27 mouse cellular contexts compared by ENCODE assay signal in the genomic region with DNA sequence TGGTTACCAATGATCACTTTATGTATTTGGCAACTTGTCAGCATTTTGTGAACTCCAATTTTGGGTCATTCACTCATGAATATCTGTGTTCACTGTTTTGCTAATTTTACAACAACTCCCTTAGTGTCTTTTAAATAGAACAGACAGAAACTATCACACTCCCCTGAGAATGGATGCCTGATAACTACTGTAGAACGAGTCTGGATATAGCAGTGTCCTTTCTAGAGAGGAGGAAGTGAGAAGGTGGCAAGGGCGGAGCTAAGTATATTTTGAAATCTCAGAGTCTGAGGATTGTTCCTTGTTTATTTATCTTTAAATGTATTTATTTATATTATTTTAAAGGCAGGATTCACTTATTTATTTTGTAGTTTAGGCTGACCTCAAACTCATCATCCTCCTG. TPM values are rescaled to one million over a fixed set of nuclear protein-coding genes. Genes with fewer than 3 reads are reported as not detected.
DNase-seq lines count a peak whose midpoint lies in the region; ATAC-seq lines count a peak whose summit lies in the region.
"Had no signal": no experiment of that assay in that cellular context is flagged by ENCODE, and none has a peak within 500 bp of the region (broad histone marks: within the 10 kb centered on the region; RNA-seq: fewer than 3 reads in every experiment).

No protein-coding gene starts in this region.

- H3K9ac ChIP-seq in intestine, embryonic 15.5 days: no peak overlapping the region
- H3K9ac ChIP-seq: embryonic facial prominence, embryonic 15.5 days; heart, embryonic 15.5 days; hindbrain, embryonic 13.5 days had no signal

- peak; percentile 9 for DNase-seq in CD4-positive helper T cell, adult 2 months (ENCODE audit: low read depth, low spot score)
- no peak for DNase-seq in urinary bladder, postnatal 25 days (ENCODE audit: low spot score)
- DNase-seq in frontal cortex, postnatal 10 days (ENCODE audit: low spot score in 2 of 2): no peak
- DNase-seq in thymus, adult 18-20 months: no peak
- DNase-seq: adrenal gland, postnatal 14 days; cerebellum, adult 18-20 months; cerebellum, postnatal 10 days; embryo, embryonic 11 days; gastrocnemius, postnatal 36 days; heart, adult 18-20 months; heart, postnatal 14 days had no signal

- WGBS in intestine, embryonic 15.5 days: 55% methylated on average over 2 of the region's 2 CpGs

- no peak overlapping the region for H3K27ac ChIP-seq in intestine, embryonic 15.5 days
- H3K27ac ChIP-seq: embryonic facial prominence, embryonic 15.5 days; forebrain, embryonic 10.5 days; heart, embryonic 15.5 days; hindbrain, embryonic 13.5 days; hindbrain, postnatal 0 days had no signal

- no peak overlapping the region for H3K4me2 ChIP-seq in intestine, embryonic 15.5 days (replicated peaks)
- H3K4me2 ChIP-seq: embryonic facial prominence, embryonic 15.5 days; heart, embryonic 11.5 days; heart, embryonic 15.5 days; hindbrain, embryonic 13.5 days had no signal

- H3K4me1 ChIP-seq in intestine, embryonic 15.5 days (replicated peaks): no peaks in the 10 kb centered on the region
- H3K4me1 ChIP-seq: embryonic facial prominence, embryonic 15.5 days; forebrain, embryonic 10.5 days; heart, embryonic 15.5 days; hindbrain, embryonic 13.5 days had no signal

- no peaks in the 10 kb centered on the region for H3K36me3 ChIP-seq in intestine, embryonic 15.5 days
- H3K36me3 ChIP-seq: embryonic facial prominence, embryonic 15.5 days; forebrain, embryonic 10.5 days; G1E; heart, embryonic 15.5 days; hindbrain, embryonic 13.5 days had no signal

- H3K27me3 ChIP-seq in intestine, embryonic 15.5 days (replicated peaks): no peaks in the 10 kb centered on the region
- H3K27me3 ChIP-seq: embryonic facial prominence, embryonic 15.5 days; heart, embryonic 15.5 days; hindbrain, embryonic 13.5 days had no signal

- ATAC-seq in activated CD4-positive, CD25-positive, alpha-beta regulatory T cell, adult 4 months: peak; percentile 64
- peak; percentile 68 for ATAC-seq in inflammation-experienced regulatory T-cells, adult 6 months
- 0 out of 2 replicates have a peak, but pooled peaks have one; percentile 66 for ATAC-seq in monocyte, adult 5-6 weeks (replicated peaks; ENCODE audit: insufficient number of reproducible peaks, low FRiP score, low TSS enrichment, poor library complexity, severe bottlenecking)
- no peak for ATAC-seq in intestine, embryonic 15.5 days
- ATAC-seq: forebrain, embryonic 14.5 days; hindbrain, postnatal 0 days had no signal

- no peaks in the 10 kb centered on the region for H3K9me3 ChIP-seq in intestine, embryonic 15.5 days
- H3K9me3 ChIP-seq: embryonic facial prominence, embryonic 15.5 days; forebrain, embryonic 10.5 days; heart, embryonic 15.5 days; hindbrain, embryonic 13.5 days had no signal

- H3K4me3 ChIP-seq in intestine, embryonic 15.5 days (replicated peaks): no peak overlapping the region
- H3K4me3 ChIP-seq: embryonic facial prominence, embryonic 15.5 days; erythroblast, embryonic 14.5 days; forebrain, embryonic 10.5 days; heart, embryonic 15.5 days; hindbrain, embryonic 13.5 days had no signal

RNA-seq across cellular contexts. Expression of a gene that starts 7.6 kb away (rescaled TPM):
- 10 to 100 TPM; 71.6 to 77.3 TPM for polyA plus RNA-seq in activated CD4-positive, CD25-positive, alpha-beta regulatory T cell, adult 4 months (2017; shearing (Covaris generic))
- 100 to 1,000 TPM in 2 of 3 experiments, 10 to 100 TPM in 1; 86.1 to 126 (median 123) TPM for polyA plus RNA-seq in inflammation-experienced regulatory T-cells, adult 6 months (2017; shearing (Covaris generic))
- 0.32 to 2.0 TPM (median 0.57 TPM) in 3 replicates for total RNA-seq in monocyte, adult 5-6 weeks (2017)
- polyA plus RNA-seq in intestine, embryonic 15.5 days (2015; fragmentation: Nextera tagmentation; extraction: Ambion mirVana): 0.04 and 0.06 TPM in 2 replicates
- total RNA-seq: adrenal gland, postnatal 14 days; G1E; gastrocnemius, adult 8-10 months; gastrocnemius, postnatal 36 days; heart, postnatal 14 days; hindbrain, postnatal 0 days had no signal
- polyA plus RNA-seq: C2C12; embryonic facial prominence, embryonic 11.5 days; embryonic facial prominence, embryonic 15.5 days; erythroblast, embryonic 14.5 days; forebrain, embryonic 10.5 days; G1E; heart, embryonic 11.5 days had no signal

Comparison
In these comparisons a context has a peak if more than half of its experiments do, and no peak if none do; other contexts are left out.
1. RNA of a gene that starts 7.6 kb away (polyA plus RNA-seq): 86.1 to 126 TPM in inflammation-experienced regulatory T-cells, adult 6 months and 71.6 to 77.3 TPM in activated CD4-positive, CD25-positive, alpha-beta regulatory T cell, adult 4 months; 0.04 to 0.06 TPM in intestine, embryonic 15.5 days; every median in the first group is over 10 times any median in the second.